Mouse (Mus musculus) gastrocnemius, postnatal 4 days (tissue): ENCODE measurements around the gene Gzmb. TPM values are rescaled to one million over a fixed set of nuclear protein-coding genes. Genes with fewer than 3 reads are reported as not detected.
"Not testable (repeated sequence)": the region's sequence is repeated elsewhere in the genome, so short reads cannot be mapped to it uniquely, and the experiment has no call there.

Source experiments
- DNase-seq, 2 experiments: peaks; one replicate each; pipeline ENCODE4 v3.0.0; 2021 to 2022; ENCODE audit warnings: low spot score in 2 of 2, mixed read lengths in 2 of 2
- long read RNA-seq, 2 experiments: library from polyadenylated mRNA; stranded (forward); transcript quantifications; one replicate each; pipeline ENCODE4 v2.0.0; 2021
- total RNA-seq, 2 experiments: library from RNA; stranded (reverse); gene quantifications; 2 replicates each; pipeline ENCODE4 v1.2.3; 2021

The Gzmb gene
- not detected for total RNA-seq
- long read RNA-seq, experiment 1: 0 reads
- long read RNA-seq, experiment 2: 0 reads

GRCm38 (mm10) chr14:56262153-56262552, at the start of gene Gzmb:
Gzmb (minus strand) TSS chr14:56262260.
- no peak for DNase-seq

- not testable (repeated sequence) for DNase-seq
These were observed 49.7 kb upstream of the Gzmb start for GRCm38 (mm10) chr14:56311801-56312200.

- DNase-seq: no peak
These were observed 48.2 kb upstream of the Gzmb start for GRCm38 (mm10) chr14:56310238-56310637.

- no peak for DNase-seq
These were observed 42.1 kb upstream of the Gzmb start for GRCm38 (mm10) chr14:56304149-56304548.

GRCm38 (mm10) chr14:56303506-56304025, 41.5 kb upstream of the Gzmb start:
- no peak for DNase-seq

- DNase-seq: no peak
These were observed 40.0 kb upstream of the Gzmb start for GRCm38 (mm10) chr14:56302091-56302490.

- no peak for DNase-seq
These were observed 34.7 kb upstream of the Gzmb start for GRCm38 (mm10) chr14:56296786-56297185.

GRCm38 (mm10) chr14:56296106-56296505, 34.0 kb upstream of the Gzmb start:
- DNase-seq: no peak

GRCm38 (mm10) chr14:56293146-56293545, 31.1 kb upstream of the Gzmb start:
- DNase-seq: no peak

GRCm38 (mm10) chr14:56288651-56289050, 26.6 kb upstream of the Gzmb start:
- DNase-seq: no peak

- no peak for DNase-seq
These were observed 25.7 kb upstream of the Gzmb start for GRCm38 (mm10) chr14:56287806-56288205.

- no peak for DNase-seq
These were observed 22.6 kb upstream of the Gzmb start for GRCm38 (mm10) chr14:56284356-56285325.

- no peak for DNase-seq
These were observed 21.8 kb upstream of the Gzmb start for GRCm38 (mm10) chr14:56283816-56284215.

- DNase-seq: no peak
These were observed 19.0 kb upstream of the Gzmb start for GRCm38 (mm10) chr14:56281090-56281489.

GRCm38 (mm10) chr14:56278691-56279090, 16.6 kb upstream of the Gzmb start:
- not testable (repeated sequence) for DNase-seq

- DNase-seq: not testable (repeated sequence)
These were observed 14.0 kb upstream of the Gzmb start for GRCm38 (mm10) chr14:56276096-56276495.

- no peak for DNase-seq
These were observed 4.0 kb upstream of the Gzmb start for GRCm38 (mm10) chr14:56266109-56266508.

GRCm38 (mm10) chr14:56240409-56240808, 21.7 kb downstream of the Gzmb start:
- DNase-seq: no peak

- DNase-seq: no peak
These were observed 27.5 kb downstream of the Gzmb start, which contains the start of gene Gzmc for GRCm38 (mm10) chr14:56234556-56234955. Gzmc (minus strand) TSS chr14:56234656.

GRCm38 (mm10) chr14:56211317-56211716, 50.7 kb downstream of the Gzmb start, which contains the start of gene Gzmf:
Gzmf (minus strand) TSS chr14:56211417.
- no peak for DNase-seq
